Mouse (Mus musculus) left cerebral cortex, postnatal 10 days (tissue): ENCODE results near the gene Scmh1. TPM values are rescaled to one million over a fixed set of nuclear protein-coding genes. Genes with fewer than 3 reads are reported as not detected.

ENCODE experiments used
- total RNA-seq, 2 experiments: library from RNA; stranded (reverse); gene quantifications; 2 replicates each; pipeline ENCODE4 v1.2.3; 2021

The Scmh1 gene
- total RNA-seq, 2 experiments from 2014 or later: 129 TPM

Other genes with a start within 250 kb of the Scmh1 start
- not detected for gene Edn2, start 244.1 kb upstream of the Scmh1 start, total RNA-seq
- gene Foxo6, start 117.9 kb upstream of the Scmh1 start, total RNA-seq: 10 to 100 TPM; 27.6 to 28.4 TPM
- gene Slfnl1, start 127.0 kb downstream of the Scmh1 start, total RNA-seq: under 1 TPM in 1 of 2 experiments, not detected in 1; 0.39 TPM
- gene Ctps, start 165.0 kb downstream of the Scmh1 start, total RNA-seq: 10 to 100 TPM; 62.2 to 62.5 TPM
- gene Gm8439, start 183.5 kb downstream of the Scmh1 start, total RNA-seq: not detected